Mouse (Mus musculus) bone marrow, adult 2 months (tissue): ENCODE measurements around the gene Plcb1. TPM values are rescaled to one million over a fixed set of nuclear protein-coding genes. Genes with fewer than 3 reads are reported as not detected.

Experiments
- H3K27ac ChIP-seq: fragments of 200-500 bp; 2 replicates; pipeline ENCODE4 v1.5.1; 2012; ENCODE audit warnings: low read depth, mild to moderate bottlenecking, control low read depth, inconsistent platforms, low read length; ENCODE audit not compliant: control insufficient read depth, poor library complexity, insufficient read depth
- H3K4me1 ChIP-seq: fragments of 200-500 bp; 2 replicates; pipeline ENCODE4 v1.6.1; 2011; ENCODE audit warnings: low read length; ENCODE audit not compliant: control insufficient read depth, insufficient read depth
- H3K4me3 ChIP-seq: fragments of 200-500 bp; replicated peaks from 2 replicates; pipeline ENCODE3; 2011; ENCODE audit warnings: mild to moderate bottlenecking, low read depth, low read length, control low read depth; ENCODE audit not compliant: control insufficient read depth
- CTCF ChIP-seq: fragments of 200-500 bp; IDR thresholded peaks from 2 replicates; pipeline ENCODE4 v1.5.1; 2011; ENCODE audit warnings: low read length, control low read depth; ENCODE audit not compliant: control insufficient read depth, insufficient read depth
- POLR2A ChIP-seq: fragments of 200-500 bp; IDR thresholded peaks from 2 replicates; pipeline ENCODE4 v1.6.1; 2011; ENCODE audit warnings: low read depth, mild to moderate bottlenecking, control low read depth, low read length, borderline replicate concordance; ENCODE audit not compliant: control insufficient read depth
- WGBS: fragments of 180-500 bp; shearing (Covaris S2); methylation state at CpG from one replicate; pipeline ENCODE4 v1.1.7; 2018; 5-methylcytosine and 5-hydroxymethylcytosine counted together
- polyA plus RNA-seq: library from polyadenylated mRNA; stranded (reverse); fragments of >200 nt; gene quantifications from 2 replicates; pipeline ENCODE4 v1.2.4, GENCODE M21; 2011; ENCODE audit warnings: low replicate concordance; ENCODE audit not compliant: missing spikeins, insufficient read depth, insufficient read length

The Plcb1 gene
- polyA plus RNA-seq, 1 experiment = 5.6 TPM

DNA sequence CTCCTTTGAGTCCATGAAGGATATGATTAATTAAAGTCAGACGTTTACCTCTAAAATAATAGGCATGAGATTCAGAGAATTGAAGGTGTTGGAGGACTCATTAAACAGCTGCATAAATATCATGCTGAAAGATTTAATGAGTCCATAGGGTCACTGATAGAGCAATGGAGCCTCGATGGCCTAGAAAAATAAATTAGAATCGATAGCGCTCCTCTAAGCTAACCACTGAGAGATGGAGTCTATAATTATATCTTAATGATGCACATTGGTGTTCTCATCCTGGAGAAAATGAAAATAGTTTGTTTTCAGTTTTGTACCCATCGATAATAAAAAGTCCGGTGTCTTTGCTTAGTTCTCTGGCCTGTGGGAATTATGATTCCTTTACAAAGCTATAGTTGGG, 617.5 kb downstream of the Plcb1 start:
- Histone ChIP-seq H3K4me3 (no peak overlapping the region), H3K4me1 (no peaks in the 10 kb centered on the region), H3K27ac (no peak overlapping the region)
- TF ChIP-seq CTCF (no peak), POLR2A (no peak)
- 87% methylated on average over 6 of the region's 6 CpGs for WGBS

GRCm38 (mm10) chr2:135404095-135404494, 618.2 kb downstream of the Plcb1 start:
- 86% methylated on average over 1 of the region's 1 CpGs for WGBS
- H3K4me1 ChIP-seq = no peaks in the 10 kb centered on the region
- TF ChIP-seq CTCF (no peak), POLR2A (no peak)

DNA sequence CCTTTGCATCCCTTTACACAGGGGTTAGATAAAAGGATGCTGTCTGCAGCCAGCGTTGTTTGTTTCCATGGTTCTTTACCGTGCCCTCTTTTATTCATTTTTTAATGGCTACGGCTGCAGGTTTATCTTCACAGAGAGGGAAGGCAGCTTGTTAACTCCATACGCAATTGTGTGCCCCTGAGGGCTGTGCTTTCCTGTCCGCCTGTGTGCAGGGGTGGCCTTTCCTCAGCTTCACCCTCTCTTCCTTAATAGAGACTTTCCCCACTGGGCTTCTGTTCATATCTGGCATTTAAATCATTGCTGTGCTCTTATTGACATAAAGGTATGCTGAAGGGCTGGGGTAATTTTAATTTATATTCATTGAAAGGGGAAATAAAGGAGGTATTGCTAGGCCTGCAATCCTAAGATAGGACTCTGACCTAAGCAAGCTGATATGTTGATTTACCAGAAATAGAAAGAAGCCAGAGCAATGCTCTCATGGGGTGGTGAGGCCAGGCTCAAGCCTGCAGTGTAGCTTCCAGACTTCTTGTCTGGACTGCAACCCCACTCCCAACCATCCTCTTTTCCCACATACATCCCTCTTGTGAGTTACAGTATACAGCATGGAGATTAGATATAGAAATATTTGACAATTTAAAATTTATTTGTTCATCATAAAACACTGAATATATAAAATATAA, 623.7 kb downstream of the Plcb1 start:
- TF ChIP-seq CTCF (no peak), POLR2A (no peak)
- no peak overlapping the region for H3K4me3 ChIP-seq
- H3K4me1 ChIP-seq = no peaks in the 10 kb centered on the region
- whole genome bisulfite sequencing = 76% methylated on average over 5 of the region's 5 CpGs
- no peak overlapping the region for H3K27ac ChIP-seq

More at GRCm38 (mm10) chr2:135404095-135404494, 618.2 kb downstream of the Plcb1 start:
- Histone ChIP-seq H3K27ac (no peak overlapping the region), H3K4me3 (no peak overlapping the region)

- no peaks in the 10 kb centered on the region for H3K4me1 ChIP-seq
- H3K4me3 ChIP-seq = no peak overlapping the region
- no peak for TF ChIP-seq CTCF
- H3K27ac ChIP-seq = no peak overlapping the region
- WGBS = 16% methylated on average over 2 of the region's 2 CpGs
Observed at GRCm38 (mm10) chr2:135411675-135412074, 625.8 kb downstream of the Plcb1 start.

GRCm38 (mm10) chr2:135415137-135415536, 629.3 kb downstream of the Plcb1 start:
- Histone ChIP-seq H3K4me1 (no peaks in the 10 kb centered on the region), H3K4me3 (no peak overlapping the region), H3K27ac (no peak overlapping the region)
- TF ChIP-seq CTCF (no peak), POLR2A (no peak)
- 62% methylated on average over 4 of the region's 4 CpGs for WGBS

DNA sequence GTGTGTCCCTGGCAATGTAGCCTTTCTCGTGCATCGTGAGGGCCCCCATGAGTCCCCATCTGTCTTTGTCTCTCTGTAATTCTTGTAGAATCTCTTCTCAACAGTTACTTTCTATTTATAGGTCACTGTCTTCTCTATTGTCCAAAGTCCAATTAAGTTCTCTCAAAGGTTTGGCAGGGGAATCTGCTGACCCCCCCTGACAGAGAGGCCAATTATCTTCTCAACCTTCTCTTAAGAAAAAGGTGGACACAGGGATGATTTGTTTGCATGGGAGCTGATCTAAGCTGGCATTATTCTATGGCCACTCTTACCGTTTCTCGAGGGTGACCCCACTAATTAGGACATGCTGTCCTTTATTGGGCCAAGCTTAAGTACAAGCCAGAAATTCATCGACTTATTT, 633.4 kb downstream of the Plcb1 start:
- Histone ChIP-seq H3K27ac (no peak overlapping the region), H3K4me3 (no peak overlapping the region), H3K4me1 (no peaks in the 10 kb centered on the region)
- TF ChIP-seq CTCF = no peak
- TF ChIP-seq POLR2A = no peak
- WGBS = 82% methylated on average over 5 of the region's 5 CpGs

- no peaks in the 10 kb centered on the region for H3K4me1 ChIP-seq
- H3K4me3 ChIP-seq = no peak overlapping the region
- WGBS = 85% methylated on average over 5 of the region's 5 CpGs
- TF ChIP-seq CTCF (no peak), POLR2A (no peak)
- H3K27ac ChIP-seq = no peak overlapping the region
Observed at GRCm38 (mm10) chr2:135434947-135435515, 649.2 kb downstream of the Plcb1 start.

- Histone ChIP-seq H3K4me3 (no peak overlapping the region), H3K4me1 (no peaks in the 10 kb centered on the region), H3K27ac (no peak overlapping the region)
- no peak for TF ChIP-seq POLR2A
- TF ChIP-seq CTCF = no peak
- 71% methylated on average over 3 of the region's 3 CpGs for WGBS
Observed at GRCm38 (mm10) chr2:135439034-135439433, 653.2 kb downstream of the Plcb1 start.

DNA sequence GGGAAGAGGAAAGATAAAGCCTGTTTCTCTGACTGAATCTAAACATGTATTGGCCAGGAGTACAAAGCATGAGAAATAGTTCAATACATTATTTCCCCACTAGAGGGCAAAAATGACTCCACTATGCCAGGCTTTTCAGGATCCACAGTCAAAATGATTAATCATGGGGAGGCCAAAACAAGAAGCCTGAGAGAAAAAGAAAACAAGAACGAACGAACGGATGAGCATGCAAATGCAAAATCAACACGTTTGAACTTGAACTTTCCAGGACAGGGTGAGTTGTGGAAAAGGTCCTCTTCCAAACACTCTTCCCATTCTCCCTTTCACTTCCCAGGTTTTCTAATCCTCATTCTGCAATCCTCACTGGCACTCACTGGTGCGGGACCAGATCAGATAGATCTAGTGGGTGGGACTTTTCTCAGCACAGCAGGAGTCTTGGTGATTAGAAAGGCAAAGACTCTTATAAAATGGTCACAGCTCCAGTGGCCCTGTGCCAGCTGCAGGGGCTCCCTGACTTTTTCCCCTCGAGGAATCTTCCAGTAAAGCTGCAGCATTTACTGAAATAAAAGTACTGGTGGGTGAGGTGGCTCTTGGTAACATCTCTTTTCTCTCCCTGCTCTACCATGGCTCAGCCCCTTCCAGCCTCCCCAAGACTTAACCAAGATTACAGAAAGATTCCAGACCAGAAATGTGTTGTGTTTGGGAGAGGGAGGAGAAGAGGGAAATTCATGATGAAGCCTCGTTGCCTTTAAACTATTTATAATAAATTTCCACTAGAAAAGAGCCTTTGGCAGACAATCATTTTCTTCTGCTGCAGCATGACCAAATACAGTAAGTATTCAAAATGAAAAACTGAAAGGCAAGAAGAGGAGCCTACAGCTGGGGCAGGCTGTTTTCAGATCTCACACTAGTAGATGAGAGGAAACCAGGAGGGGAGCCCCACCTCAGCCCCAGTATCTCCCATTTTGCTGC, 654.0 kb downstream of the Plcb1 start:
- Histone ChIP-seq H3K4me3 (no peak overlapping the region), H3K27ac (no peak overlapping the region), H3K4me1 (no peaks in the 10 kb centered on the region)
- 23% methylated on average over 7 of the region's 7 CpGs for WGBS
- TF ChIP-seq CTCF (no peak), POLR2A (no peak)
